Mouse (Mus musculus): ENCODE results near the gene Gm20683.

Gm20683 gene

GRCm38 (mm10) chr17:25792615-25793014 is 48.9 kb downstream of the Gm20683 start, which contains the start of gene Fam173a:
TSS of gene Fam173a (minus strand) at chr17:25792901.
- DNase-seq, result no peak

GRCm38 (mm10) chr17:25791843-25792527 is 49.6 kb downstream of the Gm20683 start:
- peak; percentile 86 for DNase-seq

DNA sequence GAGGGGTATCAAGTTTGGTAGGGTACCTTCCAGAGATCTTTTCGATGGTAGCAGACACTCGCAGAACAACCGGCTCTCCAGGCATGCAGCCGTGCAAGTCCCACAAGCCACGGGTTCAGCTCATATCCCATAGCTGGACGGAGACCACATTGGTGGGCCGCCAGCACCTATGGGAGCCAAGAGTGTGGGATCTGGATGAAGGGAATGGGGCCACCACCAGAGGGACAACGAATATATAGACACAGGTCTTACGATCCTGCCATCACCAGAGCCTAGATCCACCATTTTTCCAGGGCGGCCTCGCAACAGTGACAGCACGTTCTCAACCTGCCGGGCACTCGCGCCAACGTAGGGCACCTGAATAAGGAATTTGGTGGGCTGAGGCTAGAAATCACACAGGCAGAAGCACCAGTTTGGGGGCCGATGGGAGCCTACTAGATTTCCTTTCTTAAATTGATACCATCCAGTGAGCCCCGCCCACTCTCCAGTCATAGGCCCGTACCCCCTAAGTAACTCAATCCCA is 50.2 kb downstream of the Gm20683 start:
- no peak for DNase-seq

- DNase-seq, result no peak
Measured at GRCm38 (mm10) chr17:25786781-25787504, 54.6 kb downstream of the Gm20683 start.

GRCm38 (mm10) chr17:25786280-25786679 is 55.3 kb downstream of the Gm20683 start, which contains the start of gene Ccdc78:
TSS of gene Ccdc78 (plus strand) at chr17:25786580.
- no peak for DNase-seq

DNA sequence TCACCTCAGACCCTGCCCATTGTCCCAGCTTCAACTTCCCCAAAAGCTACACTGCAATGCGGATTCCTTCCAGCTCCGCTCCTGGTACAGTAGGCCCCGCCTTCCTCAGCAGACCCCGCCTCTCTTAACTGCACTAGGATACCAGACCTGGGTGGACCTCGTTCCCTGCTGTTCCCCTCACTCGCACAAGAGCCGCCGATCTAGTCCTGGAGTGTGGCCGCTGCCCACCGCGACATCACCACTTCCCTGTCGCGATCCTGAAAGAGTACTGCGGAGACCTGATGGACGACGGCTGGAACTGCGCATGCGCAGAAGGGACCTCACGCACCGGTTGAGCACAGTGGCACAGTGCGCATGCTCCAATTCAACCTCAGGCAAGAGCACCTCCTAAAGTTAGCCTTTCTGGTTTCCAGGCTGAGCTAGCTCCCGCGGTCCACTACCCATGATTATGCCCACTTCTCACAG is 56.2 kb downstream of the Gm20683 start, which contains the start of gene Haghl:
Gene Haghl, minus strand, starts transcription at position 393 of the 465 bp plus-strand sequence.
- DNase-seq, result peak; percentile 98
